Mouse (Mus musculus) intestine, embryonic 14.5 days (tissue): ENCODE data around the gene Col4a1. TPM values are rescaled to one million over a fixed set of nuclear protein-coding genes. Genes with fewer than 3 reads are reported as not detected.

Experiments
- ATAC-seq: fragments of 200-750 bp; cut with Nextera tagmentation; replicated peaks from 2 replicates; pipeline ENCODE4 v1.8.0; 2017; ENCODE audit warnings: low read depth, moderate number of reproducible peaks, moderate TSS enrichment, moderate library complexity; ENCODE audit not compliant: low FRiP score, low TSS enrichment
- DNase-seq: peaks from one replicate; pipeline ENCODE4 v3.0.0-alpha.2; 2018; ENCODE audit warnings: low spot score
- H3K27ac ChIP-seq: fragments of 300-500 bp; sonication (generic); 2 replicates; pipeline ENCODE4 v1.5.1; 2014; ENCODE audit warnings: low read depth, mild to moderate bottlenecking, control low read depth
- H3K27me3 ChIP-seq: fragments of 300-500 bp; sonication (generic); replicated peaks from 2 replicates; pipeline ENCODE4 v1.6.1; 2014; ENCODE audit warnings: low read length, control low read depth; ENCODE audit not compliant: control insufficient read depth, insufficient read depth
- H3K36me3 ChIP-seq: fragments of 300-500 bp; sonication (generic); 2 replicates; pipeline ENCODE4 v1.6.1; 2014; ENCODE audit warnings: low read length, control low read depth; ENCODE audit not compliant: control insufficient read depth, insufficient read depth
- H3K4me1 ChIP-seq: fragments of 300-500 bp; sonication (generic); replicated peaks from 2 replicates; pipeline ENCODE4 v1.6.1; 2014; ENCODE audit warnings: low read length, control low read depth, mixed read lengths; ENCODE audit not compliant: control insufficient read depth, insufficient read depth
- H3K4me2 ChIP-seq: fragments of 300-500 bp; sonication (generic); 2 replicates; pipeline ENCODE4 v1.6.1; 2014; ENCODE audit warnings: low read length
- H3K4me3 ChIP-seq: fragments of 300-500 bp; sonication (generic); 2 replicates; pipeline ENCODE4 v1.5.1; 2014; ENCODE audit warnings: low read depth, low read length, control low read depth, mixed read lengths
- H3K9ac ChIP-seq: fragments of 300-500 bp; sonication (generic); 2 replicates; pipeline ENCODE4 v1.6.1; 2014; ENCODE audit warnings: mild to moderate bottlenecking, low read length
- H3K9me3 ChIP-seq: fragments of 300-500 bp; sonication (generic); 2 replicates; pipeline ENCODE4 v1.6.1; 2016; ENCODE audit warnings: low read length, control low read depth; ENCODE audit not compliant: control insufficient read depth
- WGBS: fragments of 180-500 bp; shearing (Covaris S2); extraction: QIAGEN DNeasy Blood & Tissue Kit; methylation state at CpG from one replicate; pipeline ENCODE4 v1.1.7; 2014; 5-methylcytosine and 5-hydroxymethylcytosine counted together
- polyA plus RNA-seq: library from polyadenylated mRNA; unstranded; fragments of >200 nt; fragmentation: Nextera tagmentation; extraction: Ambion mirVana; gene quantifications from 2 replicates; pipeline ENCODE4 v1.2.1, GENCODE M21; 2014

Gene Col4a1
- 228 TPM in 2 replicates for polyA plus RNA-seq

- Histone ChIP-seq H3K4me2 (peak within 1 kb of the TSS; percentile 72), H3K4me1 (peaks cover 20% of the 10 kb centered on the region; the same call in 1 of the 2 replicates), H3K9me3 (no peaks in the 10 kb centered on the region), H3K27me3 (no peaks in the 10 kb centered on the region), H3K27ac (peak within 1 kb of the TSS; percentile 88), H3K9ac (peak within 1 kb of the TSS; percentile 86), H3K36me3 (0 out of 2 replicates have a peak, but pooled peaks cover 4% of the 10 kb centered on the region), H3K4me3 (peak within 1 kb of the TSS; percentile 79)
- peak; percentile 83 for DNase-seq
- peak; percentile 86 for ATAC-seq
- under 1% methylated on average over 84 of the region's 87 CpGs for WGBS
Observed at GRCm38 (mm10) chr8:11312349-11313175, at the start of gene Col4a1, which contains the start of gene Col4a2. TSS of gene Col4a1 (minus strand) at chr8:11312826. TSS of gene Col4a2 (plus strand) at chr8:11312805.

GRCm38 (mm10) chr8:11361546-11362277 is 49.1 kb upstream of the Col4a1 start:
- H3K9me3 ChIP-seq, result no peaks in the 10 kb centered on the region
- peaks cover 37% of the 10 kb centered on the region for H3K4me1 ChIP-seq
- H3K27ac ChIP-seq, result peak overlapping the region; percentile 77
- no peak overlapping the region for H3K4me2 ChIP-seq
- H3K4me3 ChIP-seq, result no peak overlapping the region
- WGBS, result 58% methylated on average over 9 of the region's 9 CpGs
- DNase-seq (no peak), ATAC-seq (no peak)
- no peaks in the 10 kb centered on the region for H3K36me3 ChIP-seq
- H3K9ac ChIP-seq, result no peak overlapping the region
- no peaks in the 10 kb centered on the region for H3K27me3 ChIP-seq

GRCm38 (mm10) chr8:11359846-11360245 is 47.2 kb upstream of the Col4a1 start:
- Histone ChIP-seq H3K4me2 (no peak overlapping the region), H3K27ac (no peak overlapping the region), H3K27me3 (no peaks in the 10 kb centered on the region), H3K36me3 (peaks cover 3% of the 10 kb centered on the region; the same call in 1 of the 2 replicates), H3K4me3 (no peak overlapping the region), H3K9me3 (no peaks in the 10 kb centered on the region), H3K4me1 (peaks cover 39% of the 10 kb centered on the region), H3K9ac (no peak overlapping the region)
- no peak for ATAC-seq
- DNase-seq, result no peak
- 89% methylated on average over 5 of the region's 5 CpGs for WGBS

- Histone ChIP-seq H3K4me3 (no peak overlapping the region), H3K27me3 (no peaks in the 10 kb centered on the region), H3K27ac (peak overlapping the region; percentile 89), H3K4me1 (peaks cover 32% of the 10 kb centered on the region), H3K9ac (0 out of 2 replicates have a peak overlapping the region, but pooled peaks have one; percentile 25), H3K9me3 (no peaks in the 10 kb centered on the region), H3K4me2 (no peak overlapping the region), H3K36me3 (peaks cover 6% of the 10 kb centered on the region; the same call in 1 of the 2 replicates)
- ATAC-seq, result peak; percentile 54
- WGBS, result 22% methylated on average over 7 of the region's 7 CpGs
- no peak for DNase-seq
Observed at GRCm38 (mm10) chr8:11357921-11358436, 45.4 kb upstream of the Col4a1 start.

- H3K9ac ChIP-seq, result no peak overlapping the region
- H3K27me3 ChIP-seq, result no peaks in the 10 kb centered on the region
- H3K27ac ChIP-seq, result peak overlapping the region; percentile 89
- H3K36me3 ChIP-seq, result peaks cover 6% of the 10 kb centered on the region; the same call in 1 of the 2 replicates
- no peaks in the 10 kb centered on the region for H3K9me3 ChIP-seq
- ATAC-seq (no peak), DNase-seq (no peak)
- peaks cover 26% of the 10 kb centered on the region for H3K4me1 ChIP-seq
- H3K4me3 ChIP-seq, result no peak overlapping the region
- WGBS, result 57% methylated on average over 8 of the region's 8 CpGs
- H3K4me2 ChIP-seq, result no peak overlapping the region
Observed at GRCm38 (mm10) chr8:11356776-11357175, 44.1 kb upstream of the Col4a1 start.

- H3K27ac ChIP-seq, result no peak overlapping the region
- ATAC-seq (no peak), DNase-seq (no peak)
- H3K9me3 ChIP-seq, result no peaks in the 10 kb centered on the region
- H3K27me3 ChIP-seq, result no peaks in the 10 kb centered on the region
- no peak overlapping the region for H3K4me3 ChIP-seq
- peaks cover 6% of the 10 kb centered on the region; the same call in 1 of the 2 replicates for H3K36me3 ChIP-seq
- H3K4me1 ChIP-seq, result peaks cover 24% of the 10 kb centered on the region
- H3K9ac ChIP-seq, result no peak overlapping the region
- 85% methylated on average over 3 of the region's 3 CpGs for WGBS
- no peak overlapping the region for H3K4me2 ChIP-seq
Observed at GRCm38 (mm10) chr8:11355900-11356299, 43.3 kb upstream of the Col4a1 start.

- Histone ChIP-seq H3K27me3 (no peaks in the 10 kb centered on the region), H3K9ac (no peak overlapping the region), H3K9me3 (no peaks in the 10 kb centered on the region), H3K4me3 (no peak overlapping the region), H3K4me1 (peaks cover 24% of the 10 kb centered on the region), H3K36me3 (peaks cover 6% of the 10 kb centered on the region; the same call in 1 of the 2 replicates), H3K27ac (no peak overlapping the region), H3K4me2 (no peak overlapping the region)
- ATAC-seq (no peak), DNase-seq (no peak)
- 92% methylated on average over 8 of the region's 8 CpGs for WGBS
Observed at GRCm38 (mm10) chr8:11354800-11355451, 42.3 kb upstream of the Col4a1 start.

GRCm38 (mm10) chr8:11352514-11352913 is 39.9 kb upstream of the Col4a1 start:
- peaks cover 18% of the 10 kb centered on the region for H3K4me1 ChIP-seq
- no peak for DNase-seq
- H3K4me3 ChIP-seq, result no peak overlapping the region
- no peak overlapping the region for H3K27ac ChIP-seq
- no peaks in the 10 kb centered on the region for H3K27me3 ChIP-seq
- 65% methylated on average over 11 of the region's 11 CpGs for WGBS
- H3K4me2 ChIP-seq, result no peak overlapping the region
- no peak overlapping the region for H3K9ac ChIP-seq
- H3K9me3 ChIP-seq, result no peaks in the 10 kb centered on the region
- H3K36me3 ChIP-seq, result peaks cover 6% of the 10 kb centered on the region; the same call in 1 of the 2 replicates
- ATAC-seq, result no peak
